Mouse (Mus musculus): Measurements from ENCODE around the gene Hsd17b6.
"Not testable (repeated sequence)": the region's sequence is repeated elsewhere in the genome, so short reads cannot be mapped to it uniquely, and the experiment has no call there.

Gene Hsd17b6

GRCm38 (mm10) chr10:128007446-128007845 lies at the start of gene Hsd17b6:
TSS of gene Hsd17b6 (minus strand) at chr10:128007611.
- no peak for DNase-seq (ENCODE audit: low spot score)

GRCm38 (mm10) chr10:128053001-128053400 lies 45.6 kb upstream of the Hsd17b6 start:
- no peak for DNase-seq (ENCODE audit: low spot score)

GRCm38 (mm10) chr10:128052136-128052535 lies 44.7 kb upstream of the Hsd17b6 start:
- DNase-seq (ENCODE audit: low spot score), result not testable (repeated sequence)

GRCm38 (mm10) chr10:128051589-128051988 lies 44.2 kb upstream of the Hsd17b6 start:
- DNase-seq (ENCODE audit: low spot score), result no peak

- DNase-seq (ENCODE audit: low spot score), result no peak
Observed at GRCm38 (mm10) chr10:128050355-128050754, 42.9 kb upstream of the Hsd17b6 start.

- no peak for DNase-seq (ENCODE audit: low spot score)
Observed at GRCm38 (mm10) chr10:128049741-128050140, 42.3 kb upstream of the Hsd17b6 start.

- DNase-seq (ENCODE audit: low spot score), result no peak
Observed at GRCm38 (mm10) chr10:128048157-128048556, 40.7 kb upstream of the Hsd17b6 start.

GRCm38 (mm10) chr10:128043041-128043835 lies 35.8 kb upstream of the Hsd17b6 start:
- no peak for DNase-seq (ENCODE audit: low spot score)

- DNase-seq (ENCODE audit: low spot score), result no peak
Observed at GRCm38 (mm10) chr10:128042466-128042865, 35.1 kb upstream of the Hsd17b6 start.

GRCm38 (mm10) chr10:128041636-128042035 lies 34.2 kb upstream of the Hsd17b6 start:
- DNase-seq (ENCODE audit: low spot score), result no peak

- no peak for DNase-seq (ENCODE audit: low spot score)
Observed at GRCm38 (mm10) chr10:128040293-128040692, 32.9 kb upstream of the Hsd17b6 start.

- no peak for DNase-seq (ENCODE audit: low spot score)
Observed at GRCm38 (mm10) chr10:128039858-128040257, 32.4 kb upstream of the Hsd17b6 start.

GRCm38 (mm10) chr10:128039167-128039566 lies 31.8 kb upstream of the Hsd17b6 start:
- no peak for DNase-seq (ENCODE audit: low spot score)

- no peak for DNase-seq (ENCODE audit: low spot score)
Observed at GRCm38 (mm10) chr10:128037921-128038320, 30.5 kb upstream of the Hsd17b6 start.

- DNase-seq (ENCODE audit: low spot score), result peak; percentile 67
Observed at GRCm38 (mm10) chr10:128036746-128037425, 29.5 kb upstream of the Hsd17b6 start.

GRCm38 (mm10) chr10:128030860-128031259 lies 23.4 kb upstream of the Hsd17b6 start:
- no peak for DNase-seq (ENCODE audit: low spot score)

GRCm38 (mm10) chr10:128029931-128030330 lies 22.5 kb upstream of the Hsd17b6 start:
- DNase-seq (ENCODE audit: low spot score), result no peak

- DNase-seq (ENCODE audit: low spot score), result no peak
Observed at GRCm38 (mm10) chr10:128023496-128023895, 16.1 kb upstream of the Hsd17b6 start.

- no peak for DNase-seq (ENCODE audit: low spot score)
Observed at GRCm38 (mm10) chr10:128022196-128022595, 14.8 kb upstream of the Hsd17b6 start.

- DNase-seq (ENCODE audit: low spot score), result peak; percentile 93
Observed at GRCm38 (mm10) chr10:128015068-128015934, 7.9 kb upstream of the Hsd17b6 start, which contains the start of gene Prim1. TSS of gene Prim1 (plus strand) at chr10:128015168.

GRCm38 (mm10) chr10:128009735-128010134 lies 2.3 kb upstream of the Hsd17b6 start:
- no peak for DNase-seq (ENCODE audit: low spot score)

- peak; percentile 95 for DNase-seq (ENCODE audit: low spot score)
Observed at GRCm38 (mm10) chr10:128008207-128008889, 937 bp upstream of the Hsd17b6 start.

All from embryo, embryonic 10.5 days (tissue).